Mouse (Mus musculus) retina, postnatal 7 days (tissue): ENCODE measurements around the gene Kidins220.

Experiments
- DNase-seq: peaks from one replicate; pipeline ENCODE4 v3.0.0-alpha.2; 2012; ENCODE audit warnings: low read depth, low spot score

The Kidins220 gene

GRCm38 (mm10) chr12:24962362-24962967 is 12.3 kb upstream of the Kidins220 start:
- no peak for DNase-seq

- no peak for DNase-seq
These were observed 11.2 kb upstream of the Kidins220 start for GRCm38 (mm10) chr12:24963393-24964022.

DNA sequence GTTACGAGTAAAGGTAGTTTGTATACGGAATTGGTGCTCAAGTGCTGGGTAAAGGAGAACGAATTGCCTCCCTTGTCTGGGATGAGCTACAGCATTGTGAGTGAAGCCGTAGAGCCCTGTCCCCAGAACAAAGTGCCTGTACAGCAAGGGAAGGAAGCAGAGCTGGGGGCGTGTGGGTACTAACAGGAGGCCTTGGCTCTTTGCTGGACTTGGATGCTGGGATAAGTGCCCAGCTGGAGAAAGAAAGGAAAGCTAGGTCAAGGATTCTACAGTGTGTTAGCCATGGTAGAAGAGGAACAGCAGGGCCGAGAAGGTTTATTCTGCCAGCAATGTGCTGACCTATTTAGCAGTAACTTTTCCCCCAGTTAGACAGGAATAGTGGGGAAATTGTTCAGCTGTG is 9.3 kb upstream of the Kidins220 start:
- DNase-seq: no peak

DNA sequence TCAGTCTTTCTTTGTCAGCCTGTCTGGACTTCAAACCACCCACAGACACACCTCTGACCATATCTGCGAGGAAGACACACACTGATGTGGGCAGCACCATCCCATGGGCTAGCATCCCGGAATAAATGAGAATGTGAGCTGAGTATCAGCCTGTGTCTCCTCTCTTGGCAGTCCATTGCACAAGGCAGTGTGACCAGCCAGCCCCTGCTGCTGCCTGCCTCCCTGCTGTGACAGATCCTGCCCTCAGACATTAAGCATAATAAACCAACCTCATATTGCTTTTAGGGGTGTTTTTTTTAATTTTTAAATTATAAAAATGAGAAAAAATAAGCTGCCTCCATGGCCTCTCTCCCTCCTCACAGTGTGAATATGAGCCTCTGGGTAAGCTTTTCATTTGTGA is 8.7 kb upstream of the Kidins220 start:
- no peak for DNase-seq

- DNase-seq: no peak
These were observed 3.1 kb upstream of the Kidins220 start for GRCm38 (mm10) chr12:24971490-24972200.

GRCm38 (mm10) chr12:24972371-24973350 is 2.1 kb upstream of the Kidins220 start:
- no peak for DNase-seq

GRCm38 (mm10) chr12:24973586-24973985 is 1.1 kb upstream of the Kidins220 start:
- no peak for DNase-seq

GRCm38 (mm10) chr12:24975115-24975733 is 499 bp downstream of the Kidins220 start:
- peak; percentile 34 for DNase-seq

DNA sequence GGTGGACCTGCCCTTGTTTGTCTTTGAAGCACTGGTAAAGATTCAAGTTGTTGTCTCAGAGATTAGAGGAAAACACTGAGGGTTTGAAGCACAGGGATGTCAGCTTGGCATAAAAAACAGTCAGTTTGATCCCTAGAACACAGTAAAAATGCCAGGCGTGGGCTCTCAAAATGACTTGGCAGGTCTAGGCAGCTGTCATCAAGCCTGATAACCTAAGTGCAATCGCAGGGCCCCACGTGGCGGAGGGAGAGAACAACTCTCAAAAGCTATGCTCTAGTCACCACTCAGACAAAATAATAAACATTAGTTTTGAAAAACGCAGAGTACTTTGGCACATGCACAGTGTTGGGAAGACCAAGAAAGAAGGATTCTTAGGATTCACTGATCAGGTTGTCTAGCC is 10.5 kb downstream of the Kidins220 start:
- DNase-seq: no peak

DNA sequence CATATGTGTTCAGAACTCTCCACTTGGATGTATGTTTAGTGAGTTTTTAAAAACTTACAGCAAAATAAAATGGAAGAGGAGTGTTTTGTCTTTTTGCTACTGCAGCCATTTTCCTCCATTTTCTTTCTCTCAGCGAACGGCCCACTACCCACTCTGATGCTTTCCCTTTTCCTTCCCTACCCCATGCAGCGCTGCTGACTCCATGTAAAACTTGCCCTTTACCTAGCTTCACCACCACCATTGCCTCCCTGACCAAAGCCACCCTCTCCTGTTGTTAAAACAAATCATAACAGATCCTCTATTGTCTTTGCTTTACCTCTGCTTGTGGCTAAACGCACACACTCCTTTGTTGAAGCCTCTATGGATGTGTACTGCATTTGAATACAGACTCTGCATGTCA is 20.6 kb downstream of the Kidins220 start:
- DNase-seq: no peak

DNA sequence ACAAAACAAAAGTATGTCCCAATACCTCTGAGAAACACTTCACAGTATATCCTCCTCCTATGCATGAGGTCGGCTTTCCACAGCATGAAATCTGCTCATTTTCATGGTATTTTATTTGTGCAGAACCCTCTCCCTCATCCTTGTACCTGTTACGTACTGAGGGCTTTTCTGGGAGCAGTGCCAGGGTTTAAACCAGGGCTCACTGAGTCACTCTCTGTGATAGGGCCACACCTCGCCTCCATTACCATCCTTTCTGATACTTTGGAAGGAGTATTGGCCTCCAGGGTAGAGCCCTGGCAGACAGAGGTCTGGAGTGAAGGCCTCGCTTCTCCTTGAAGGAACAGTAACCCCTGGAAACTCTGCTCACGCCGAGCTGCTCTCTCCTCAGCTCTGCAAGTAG is 30.6 kb downstream of the Kidins220 start:
- DNase-seq: no peak

- DNase-seq: no peak
These were observed 35.2 kb downstream of the Kidins220 start for GRCm38 (mm10) chr12:25009957-25010356.

- no peak for DNase-seq
These were observed 35.7 kb downstream of the Kidins220 start for GRCm38 (mm10) chr12:25010416-25010815.

DNA sequence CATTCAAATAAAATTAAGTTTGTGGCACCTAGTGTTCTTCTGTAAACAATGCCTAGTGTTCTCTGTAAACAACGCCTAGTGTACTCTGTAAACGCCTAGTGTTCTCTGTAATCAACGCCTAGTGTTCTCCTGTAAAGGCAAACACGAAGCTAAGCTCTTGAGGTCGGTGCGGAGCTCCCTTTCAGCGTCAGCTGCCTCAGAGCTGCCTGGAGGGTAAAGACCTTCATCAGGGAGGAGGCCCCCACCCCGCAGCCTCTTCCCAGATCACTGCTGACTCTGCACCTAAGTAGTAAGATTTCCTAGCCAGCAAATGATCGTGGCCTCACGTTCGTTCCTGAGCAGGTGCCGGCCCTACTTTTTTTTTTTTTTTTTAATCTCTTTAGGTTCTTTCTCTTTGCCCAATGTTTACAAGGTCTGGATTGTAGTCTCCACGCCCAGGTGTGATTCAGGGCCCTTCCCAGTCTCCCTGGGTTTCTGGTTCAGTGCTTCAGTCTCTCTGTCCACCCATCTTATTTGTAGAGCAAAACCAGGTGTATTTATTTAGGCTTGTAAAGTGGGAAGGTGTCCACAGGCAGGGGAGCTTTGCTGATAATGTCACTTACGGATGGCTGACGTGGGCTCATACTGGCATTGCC is 37.1 kb downstream of the Kidins220 start:
- no peak for DNase-seq

DNA sequence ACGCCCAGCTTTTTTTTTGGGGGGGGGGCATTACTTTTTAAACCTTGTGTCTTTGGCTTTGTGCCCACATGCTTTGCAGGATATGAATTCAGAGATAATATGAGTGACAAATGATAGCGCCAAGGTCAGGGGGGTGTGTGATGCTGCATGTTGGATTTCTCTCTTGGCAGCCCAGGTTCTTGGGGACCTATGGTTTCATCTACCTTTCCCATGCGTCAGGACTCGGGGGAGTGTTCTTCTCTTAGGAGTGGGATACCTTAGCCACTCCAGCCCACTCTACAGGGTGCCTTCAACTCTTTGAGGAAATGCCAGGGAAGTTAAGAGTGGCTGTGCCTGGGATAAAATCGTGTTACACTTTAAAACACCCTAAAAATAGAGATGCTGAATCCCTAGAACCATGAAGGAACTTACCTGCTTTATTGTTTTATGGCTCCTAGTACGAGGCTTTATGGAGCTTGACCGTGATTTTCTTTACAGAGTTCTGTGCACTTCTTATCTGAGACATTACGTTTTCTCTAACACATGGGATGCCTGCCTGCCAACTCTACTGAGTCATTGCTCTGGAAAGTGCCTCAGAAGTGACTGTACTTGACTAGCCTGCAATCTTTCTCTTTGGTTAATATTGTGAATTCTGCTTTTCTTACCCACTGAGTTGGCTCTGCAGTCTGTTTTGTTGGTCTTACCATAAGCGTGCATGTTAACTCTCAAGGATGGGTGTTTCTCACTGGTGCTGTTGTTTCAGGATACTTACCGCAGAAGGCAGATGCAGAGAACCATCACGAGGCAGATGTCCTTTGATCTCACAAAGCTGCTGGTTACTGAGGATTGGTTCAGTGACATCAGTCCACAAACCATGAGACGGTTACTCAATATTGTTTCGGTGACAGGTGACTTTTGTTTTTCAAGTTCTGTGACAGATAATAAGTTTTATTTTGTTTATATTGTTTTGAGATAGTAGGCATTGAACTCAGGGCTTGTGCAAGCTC is 38.1 kb downstream of the Kidins220 start:
- no peak for DNase-seq

DNA sequence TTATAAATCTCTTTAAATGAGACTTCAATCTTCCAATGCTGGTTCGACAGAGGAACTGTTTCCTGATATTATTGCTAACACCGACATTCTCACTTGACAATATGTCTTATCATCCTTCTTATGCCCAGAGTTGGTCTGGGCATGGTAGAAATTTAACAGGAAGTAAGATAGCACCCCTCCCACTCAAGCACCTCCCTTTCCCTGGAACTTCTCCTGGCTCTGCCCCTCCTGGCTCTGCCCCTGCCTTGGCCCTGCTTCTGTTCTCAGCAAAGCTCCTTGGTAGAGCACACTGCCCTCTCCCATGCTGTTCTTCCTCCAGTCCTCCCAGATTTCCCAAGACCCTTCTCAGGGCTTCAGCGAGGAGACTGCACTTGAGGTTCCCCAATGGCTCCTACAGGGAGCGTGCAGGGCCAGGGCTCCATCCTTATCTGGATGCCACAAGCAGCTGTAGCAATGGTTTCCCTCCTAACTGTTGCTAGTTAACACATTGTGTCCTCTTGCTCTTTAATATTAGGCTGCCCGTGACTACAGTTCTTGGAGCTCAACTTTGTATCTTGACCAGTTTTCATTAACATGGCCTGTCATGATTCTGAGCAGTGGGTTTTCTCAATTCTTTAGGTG is 39.7 kb downstream of the Kidins220 start:
- no peak for DNase-seq

DNA sequence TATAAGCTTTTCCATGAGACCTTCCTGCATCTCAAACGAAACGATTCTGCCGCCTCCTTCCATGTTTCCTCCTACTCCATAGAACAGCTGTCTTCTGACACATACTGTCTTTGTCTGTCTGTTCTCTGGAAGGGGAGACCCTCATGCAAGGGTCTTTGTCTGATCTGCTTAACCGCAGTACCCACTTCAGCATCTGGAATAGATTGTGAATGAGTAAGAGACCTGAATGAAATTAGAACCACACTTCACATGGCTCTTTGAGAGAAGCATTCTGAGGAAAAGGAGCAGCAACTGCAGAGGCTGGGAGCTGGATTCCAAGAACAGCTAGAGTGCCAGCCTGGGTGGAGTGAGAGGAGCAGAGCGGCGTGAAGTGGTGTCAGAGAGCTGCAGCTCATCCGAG is 40.2 kb downstream of the Kidins220 start:
- no peak for DNase-seq

DNA sequence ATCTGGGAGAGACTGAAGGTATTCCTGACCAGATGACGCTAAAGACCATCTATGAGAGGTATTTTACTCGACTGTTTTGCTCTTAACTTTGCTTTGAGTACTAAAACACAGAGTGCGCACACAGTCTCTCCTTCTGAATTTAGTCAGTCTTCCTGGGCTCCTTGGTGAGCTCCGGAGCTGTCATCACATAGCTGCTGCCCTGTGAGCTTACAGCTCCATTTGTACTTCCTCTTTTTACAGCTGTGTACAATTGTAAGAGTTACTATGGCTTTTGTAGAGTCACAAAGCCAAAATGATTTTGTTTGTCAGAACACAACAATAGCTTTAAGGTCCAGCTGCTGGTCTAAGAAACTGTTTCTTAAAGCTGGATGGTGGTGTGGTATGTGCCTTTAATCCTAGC is 42.3 kb downstream of the Kidins220 start:
- DNase-seq: no peak

GRCm38 (mm10) chr12:25021057-25021456 is 46.3 kb downstream of the Kidins220 start:
- no peak for DNase-seq
